Comparison of ENCODE assay signal across 22 mouse cellular contexts in genomic region chr14:31367951-31368350, GRCm38 (mm10). TPM values are rescaled to one million over a fixed set of nuclear protein-coding genes. Genes with fewer than 3 reads are reported as not detected.
DNase-seq lines count a peak whose midpoint lies in the region; ATAC-seq and TF ChIP-seq lines count a peak whose summit lies in the region.
"Had no signal": no experiment of that assay in that cellular context is flagged by ENCODE, and none has a peak within 500 bp of the region (broad histone marks: within the 10 kb centered on the region; RNA-seq: fewer than 3 reads in every experiment).

No protein-coding gene starts in this region.

- no peak overlapping the region for H3K4me3 ChIP-seq in layer of hippocampus, adult 2 months
- H3K4me3 ChIP-seq: embryonic facial prominence, embryonic 13.5 days; embryonic facial prominence, embryonic 15.5 days; erythroblast, embryonic 14.5 days; forebrain, embryonic 13.5 days; forebrain, embryonic 15.5 days had no signal

- peak overlapping the region; percentile 40; the same call in 1 of the 2 replicates for H3K27ac ChIP-seq in layer of hippocampus, adult 2 months
- H3K27ac ChIP-seq: embryonic facial prominence, embryonic 13.5 days; embryonic facial prominence, embryonic 15.5 days; forebrain, embryonic 13.5 days; forebrain, embryonic 15.5 days had no signal

- ATAC-seq in monocyte, adult 5-6 weeks (replicated peaks; ENCODE audit: insufficient number of reproducible peaks, low FRiP score, low TSS enrichment, poor library complexity, severe bottlenecking), result no peak
- ATAC-seq: forebrain, embryonic 13.5 days; forebrain, embryonic 15.5 days; forebrain, postnatal 0 days; Patski had no signal

- DNase-seq in layer of hippocampus, adult 2 months (ENCODE audit: low spot score in 2 of 2), result no peak
- DNase-seq in layer of hippocampus, postnatal 36 days, result no peak
- DNase-seq in induced T-regulatory cell, adult 2 months (ENCODE audit: low read depth), result peak; percentile 62
- no peak for DNase-seq in ovary, adult 18-20 months (ENCODE audit: low spot score)
- DNase-seq: adrenal gland, postnatal 10 days; adrenal gland, postnatal 25 days; B cell, adult 2 months; cerebellum, adult 11 months; cerebellum, adult 18-20 months; cerebellum, adult 8-10 months; cerebellum, adult 9-11 months; cerebellum, postnatal 14 days; cerebellum, postnatal 36 days; embryo, embryonic 11 days; forebrain, postnatal 0 days had no signal

- TF ChIP-seq CTCF in layer of hippocampus, adult 2 months (conservative IDR thresholded peaks at IDR 0.05), result no peak

RNA-seq across cellular contexts. Expression of gene Capn7, which starts 31.5 kb away (rescaled TPM):
- total RNA-seq in layer of hippocampus, adult 2 months (2021), result 10 to 100 TPM; 35.6 to 39.4 TPM
- 10 to 100 TPM; 39.4 to 42.1 TPM for total RNA-seq in layer of hippocampus, postnatal 36 days (2021)
- 67.9 to 73.5 TPM (median 73.1 TPM) in 3 replicates for total RNA-seq in monocyte, adult 5-6 weeks (2017)

RNA-seq across cellular contexts. Expression of gene Dnah1, which starts 44.3 kb away (rescaled TPM):
- total RNA-seq in layer of hippocampus, adult 2 months (2021), result 1 to 10 TPM; 4.6 to 5.8 TPM
- total RNA-seq in layer of hippocampus, postnatal 36 days (2021), result 1 to 10 TPM; 3.8 to 4.8 TPM
- total RNA-seq in monocyte, adult 5-6 weeks (2017), result under 0.01 TPM in 1 of 3 replicates, not detected in the others
